Mouse (Mus musculus): Measurements from ENCODE around the gene Rab14. TPM values are rescaled to one million over a fixed set of nuclear protein-coding genes. Genes with fewer than 3 reads are reported as not detected.

The Rab14 gene
- polyA plus RNA-seq, 1 experiment from 2014 or later, result 333 TPM

DNA sequence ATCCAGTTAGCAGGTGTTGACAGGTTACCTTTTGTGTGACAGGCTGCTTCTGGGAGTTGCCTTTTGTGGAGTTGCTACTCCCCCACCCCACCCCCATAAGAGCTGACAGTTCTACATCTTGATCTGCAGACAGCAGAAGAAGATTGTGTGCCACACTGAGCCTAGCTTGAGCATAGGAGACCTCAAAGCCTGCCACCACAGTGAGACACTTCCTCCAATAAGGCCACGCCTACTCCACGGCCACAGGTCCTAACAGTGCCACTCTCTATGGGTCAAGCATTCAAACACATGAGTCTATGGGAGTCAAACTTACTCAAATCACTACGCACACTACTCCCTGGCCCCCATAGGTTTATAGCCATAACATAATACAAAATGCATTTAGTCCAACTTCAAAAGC, 17.8 kb upstream of the Rab14 start:
- ATAC-seq (ENCODE audit: borderline replicate concordance, extremely low read depth, low FRiP score, low TSS enrichment), result no peak
- H3K9me3 ChIP-seq, result no peaks in the 10 kb centered on the region
- H3K27ac ChIP-seq, result no peak overlapping the region
- H3K9ac ChIP-seq, result no peak overlapping the region
- no peak overlapping the region for H3K4me3 ChIP-seq
- 93% methylated on average over 3 of the region's 3 CpGs for WGBS
- no peak overlapping the region for H3K4me2 ChIP-seq
- H3K36me3 ChIP-seq, result no peaks in the 10 kb centered on the region
- H3K27me3 ChIP-seq, result no peaks in the 10 kb centered on the region
- peaks cover 3% of the 10 kb centered on the region; the same call in 1 of the 2 replicates for H3K4me1 ChIP-seq

DNA sequence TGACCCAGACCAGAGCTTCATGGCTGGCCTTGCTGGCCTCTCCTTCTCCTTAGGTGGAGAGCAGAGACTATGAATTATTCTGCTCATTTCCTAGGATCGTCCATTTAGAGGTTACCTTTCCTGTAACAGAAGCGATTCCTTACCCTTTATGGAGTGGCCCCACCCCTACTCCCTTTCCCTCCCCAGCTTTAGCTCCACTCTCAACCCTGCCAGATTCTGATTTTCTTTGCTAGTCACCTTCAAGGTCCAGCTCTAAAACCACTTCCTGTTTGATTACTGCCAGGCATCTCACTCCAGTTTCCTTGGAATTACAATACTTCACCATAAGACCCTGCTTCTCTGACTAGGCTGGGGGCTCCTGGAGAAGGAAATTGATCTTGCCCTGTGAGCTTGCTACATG, 15.8 kb upstream of the Rab14 start:
- no peak for ATAC-seq (ENCODE audit: borderline replicate concordance, extremely low read depth, low FRiP score, low TSS enrichment)
- WGBS, result 60% methylated on average over 2 of the region's 2 CpGs
- Histone ChIP-seq H3K27me3 (no peaks in the 10 kb centered on the region), H3K4me1 (peaks cover 3% of the 10 kb centered on the region; the same call in 1 of the 2 replicates), H3K4me3 (no peak overlapping the region), H3K9me3 (no peaks in the 10 kb centered on the region), H3K4me2 (no peak overlapping the region), H3K36me3 (no peaks in the 10 kb centered on the region), H3K27ac (no peak overlapping the region), H3K9ac (no peak overlapping the region)

DNA sequence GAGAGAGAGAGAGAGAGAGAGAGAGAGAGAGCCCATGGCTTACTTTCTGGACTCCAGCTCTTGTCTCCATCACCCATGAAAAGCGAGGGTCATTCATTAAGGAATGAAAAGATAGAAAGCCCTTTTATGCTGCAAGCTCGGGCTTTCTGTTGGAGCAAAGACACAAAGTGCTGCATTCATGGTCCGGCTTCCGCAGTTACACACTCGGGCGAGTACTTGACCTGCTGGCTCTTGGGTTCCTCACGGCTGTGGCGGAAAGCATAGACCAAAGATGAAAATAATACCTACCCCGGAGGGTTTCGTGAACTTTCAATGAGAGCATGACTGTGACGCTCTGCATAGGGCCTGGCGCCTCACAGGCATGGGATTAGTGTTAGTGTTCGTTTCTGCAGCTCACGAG, 14.4 kb upstream of the Rab14 start:
- H3K27me3 ChIP-seq, result no peaks in the 10 kb centered on the region
- 67% methylated on average over 14 of the region's 14 CpGs for WGBS
- H3K4me1 ChIP-seq, result peaks cover 3% of the 10 kb centered on the region; the same call in 1 of the 2 replicates
- H3K27ac ChIP-seq, result peak overlapping the region; percentile 67
- no peak for ATAC-seq (ENCODE audit: borderline replicate concordance, extremely low read depth, low FRiP score, low TSS enrichment)
- H3K4me3 ChIP-seq, result no peak overlapping the region
- H3K36me3 ChIP-seq, result no peaks in the 10 kb centered on the region
- no peak overlapping the region for H3K9ac ChIP-seq
- no peak overlapping the region; the same call in 1 of the 2 replicates for H3K4me2 ChIP-seq
- H3K9me3 ChIP-seq, result no peaks in the 10 kb centered on the region

GRCm38 (mm10) chr2:35214881-35215358, 14.0 kb upstream of the Rab14 start:
- no peak overlapping the region for H3K9ac ChIP-seq
- H3K27me3 ChIP-seq, result no peaks in the 10 kb centered on the region
- ATAC-seq (ENCODE audit: borderline replicate concordance, extremely low read depth, low FRiP score, low TSS enrichment), result peak; percentile 85; the same call in 1 of the 2 replicates
- WGBS, result 3% methylated on average over 12 of the region's 12 CpGs
- H3K36me3 ChIP-seq, result no peaks in the 10 kb centered on the region
- H3K4me1 ChIP-seq, result peaks cover 3% of the 10 kb centered on the region; the same call in 1 of the 2 replicates
- peak overlapping the region; percentile 67 for H3K27ac ChIP-seq
- H3K4me3 ChIP-seq, result no peak overlapping the region
- H3K4me2 ChIP-seq, result peak overlapping the region; percentile 33
- no peaks in the 10 kb centered on the region for H3K9me3 ChIP-seq

GRCm38 (mm10) chr2:35213345-35213910, 12.5 kb upstream of the Rab14 start:
- Histone ChIP-seq H3K4me3 (no peak overlapping the region), H3K9me3 (no peaks in the 10 kb centered on the region), H3K27ac (no peak overlapping the region), H3K9ac (no peak overlapping the region), H3K4me1 (peaks cover 3% of the 10 kb centered on the region; the same call in 1 of the 2 replicates), H3K4me2 (no peak overlapping the region), H3K27me3 (no peaks in the 10 kb centered on the region), H3K36me3 (no peaks in the 10 kb centered on the region)
- ATAC-seq (ENCODE audit: borderline replicate concordance, extremely low read depth, low FRiP score, low TSS enrichment), result no peak
- WGBS, result 65% methylated on average over 12 of the region's 12 CpGs

- H3K27me3 ChIP-seq, result no peaks in the 10 kb centered on the region
- no peaks in the 10 kb centered on the region for H3K9me3 ChIP-seq
- 52% methylated on average over 3 of the region's 3 CpGs for WGBS
- H3K9ac ChIP-seq, result no peak overlapping the region
- no peaks in the 10 kb centered on the region for H3K36me3 ChIP-seq
- no peak for ATAC-seq (ENCODE audit: borderline replicate concordance, extremely low read depth, low FRiP score, low TSS enrichment)
- H3K27ac ChIP-seq, result no peak overlapping the region
- no peak overlapping the region for H3K4me3 ChIP-seq
- H3K4me1 ChIP-seq, result peaks cover 3% of the 10 kb centered on the region; the same call in 1 of the 2 replicates
- no peak overlapping the region for H3K4me2 ChIP-seq
Observed at GRCm38 (mm10) chr2:35211681-35212080, 10.8 kb upstream of the Rab14 start.

GRCm38 (mm10) chr2:35208931-35209665, 8.2 kb upstream of the Rab14 start:
- Histone ChIP-seq H3K36me3 (no peaks in the 10 kb centered on the region), H3K4me2 (no peak overlapping the region), H3K4me1 (no peaks in the 10 kb centered on the region), H3K9me3 (no peaks in the 10 kb centered on the region), H3K27ac (no peak overlapping the region), H3K9ac (no peak overlapping the region), H3K27me3 (no peaks in the 10 kb centered on the region), H3K4me3 (no peak overlapping the region)
- no peak for ATAC-seq (ENCODE audit: borderline replicate concordance, extremely low read depth, low FRiP score, low TSS enrichment)
- 57% methylated on average over 8 of the region's 8 CpGs for WGBS

GRCm38 (mm10) chr2:35208054-35208453, 7.1 kb upstream of the Rab14 start:
- no peaks in the 10 kb centered on the region for H3K9me3 ChIP-seq
- H3K27me3 ChIP-seq, result no peaks in the 10 kb centered on the region
- no peak overlapping the region for H3K9ac ChIP-seq
- H3K4me2 ChIP-seq, result no peak overlapping the region
- ATAC-seq (ENCODE audit: borderline replicate concordance, extremely low read depth, low FRiP score, low TSS enrichment), result peak; percentile 39; the same call in 1 of the 2 replicates
- no peak overlapping the region for H3K4me3 ChIP-seq
- H3K36me3 ChIP-seq, result no peaks in the 10 kb centered on the region
- no peaks in the 10 kb centered on the region for H3K4me1 ChIP-seq
- H3K27ac ChIP-seq, result no peak overlapping the region
- WGBS, result 66% methylated on average over 3 of the region's 3 CpGs

GRCm38 (mm10) chr2:35206761-35207160, 5.8 kb upstream of the Rab14 start:
- no peaks in the 10 kb centered on the region for H3K27me3 ChIP-seq
- H3K4me3 ChIP-seq, result no peak overlapping the region
- H3K36me3 ChIP-seq, result no peaks in the 10 kb centered on the region

GRCm38 (mm10) chr2:35203729-35204128, 2.8 kb upstream of the Rab14 start:
- Histone ChIP-seq H3K4me2 (no peak overlapping the region), H3K27ac (no peak overlapping the region), H3K4me3 (no peak overlapping the region), H3K9me3 (no peaks in the 10 kb centered on the region), H3K27me3 (no peaks in the 10 kb centered on the region), H3K36me3 (no peaks in the 10 kb centered on the region), H3K9ac (no peak overlapping the region), H3K4me1 (peaks cover 9% of the 10 kb centered on the region)
- ATAC-seq (ENCODE audit: borderline replicate concordance, extremely low read depth, low FRiP score, low TSS enrichment), result no peak

More at GRCm38 (mm10) chr2:35206761-35207160, 5.8 kb upstream of the Rab14 start:
- Histone ChIP-seq H3K27ac (no peak overlapping the region), H3K9ac (no peak overlapping the region), H3K9me3 (no peaks in the 10 kb centered on the region), H3K4me2 (no peak overlapping the region), H3K4me1 (no peaks in the 10 kb centered on the region)
- 82% methylated on average over 3 of the region's 3 CpGs for WGBS
- no peak for ATAC-seq (ENCODE audit: borderline replicate concordance, extremely low read depth, low FRiP score, low TSS enrichment)

DNA sequence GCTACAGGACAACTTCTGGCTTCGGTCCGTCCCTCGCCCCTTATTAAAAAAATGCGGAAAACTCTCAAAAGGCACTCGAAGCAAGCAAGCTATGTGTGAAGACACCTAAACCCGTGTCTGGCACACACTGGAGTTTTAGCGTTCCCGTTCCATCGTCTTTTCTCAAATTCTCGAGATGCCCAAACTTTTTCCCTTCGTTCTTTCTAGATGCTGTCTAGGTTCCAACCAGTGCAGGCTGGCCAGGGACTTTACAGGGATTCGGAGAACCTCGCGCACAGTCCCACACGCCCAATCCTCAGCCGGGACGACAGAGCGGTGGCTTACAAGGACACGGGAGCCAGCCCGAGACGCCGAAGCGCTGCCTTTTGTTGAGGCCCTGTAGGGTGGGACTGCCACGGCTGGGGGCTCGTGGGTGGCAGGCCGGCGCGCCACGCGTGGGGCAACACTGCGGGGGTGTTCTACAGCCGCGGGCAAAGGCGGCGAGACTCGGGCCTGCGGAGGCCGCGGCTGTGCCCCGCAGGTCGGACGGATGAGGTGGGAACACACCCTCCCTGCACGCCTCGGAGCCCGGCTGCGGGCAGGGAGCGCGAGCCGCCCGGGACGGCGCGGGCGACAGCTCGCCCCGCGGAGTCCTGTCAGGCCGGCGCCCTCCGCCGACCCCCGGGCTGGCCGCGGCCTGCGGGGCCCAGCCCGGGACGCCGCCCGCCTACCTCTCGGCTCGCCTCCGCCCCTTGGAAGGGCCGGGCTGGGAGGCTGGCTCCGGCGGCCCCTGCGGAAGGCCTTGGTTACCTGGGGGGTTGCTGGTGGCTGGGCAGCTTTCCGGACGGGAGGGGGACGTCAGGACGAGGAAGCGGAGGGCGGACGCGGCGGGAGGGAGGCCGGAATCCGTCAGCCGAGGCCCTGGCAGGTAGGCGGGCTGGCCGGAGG, 686 bp downstream of the Rab14 start:
- Histone ChIP-seq H3K27me3 (no peaks in the 10 kb centered on the region), H3K4me3 (peak overlapping the region; percentile 100)
- ATAC-seq (ENCODE audit: borderline replicate concordance, extremely low read depth, low FRiP score, low TSS enrichment), result peak; percentile 86

More for the DNA sequence above, 686 bp downstream of the Rab14 start:
- H3K4me2 ChIP-seq, result peak overlapping the region; percentile 66
- peak overlapping the region; percentile 99 for H3K27ac ChIP-seq
- H3K36me3 ChIP-seq, result no peaks in the 10 kb centered on the region
- WGBS, result under 1% methylated on average over 75 of the region's 90 CpGs
- no peaks in the 10 kb centered on the region for H3K9me3 ChIP-seq
- peak overlapping the region; percentile 99 for H3K9ac ChIP-seq
- peaks cover 25% of the 10 kb centered on the region for H3K4me1 ChIP-seq

Measured in lung, embryonic 15.5 days (tissue).